Mouse (Mus musculus) heart, embryonic 14.5 days (tissue): ENCODE data around the gene Olfr201. TPM values are rescaled to one million over a fixed set of nuclear protein-coding genes. Genes with fewer than 3 reads are reported as not detected.
"Not testable (repeated sequence)": the region's sequence is repeated elsewhere in the genome, so short reads cannot be mapped to it uniquely, and the experiment has no call there.

Source experiments
- ATAC-seq: fragments of 200-750 bp; cut with Nextera tagmentation; 2 replicates; pipeline ENCODE4 v1.8.0; 2017; ENCODE audit warnings: low read depth, moderate TSS enrichment; ENCODE audit not compliant: insufficient number of reproducible peaks, insufficient read depth, low FRiP score
- H3K27ac ChIP-seq, 2 experiments: fragments of 200-500 bp in 1 of 2; fragments of 300-500 bp in 1 of 2; sonication (generic) in 1 of 2; replicated peaks in 1 of 2; 2 replicates each; pipeline ENCODE4 v1.5.1; 2012 to 2014; ENCODE audit warnings: low read depth in 2 of 2, low read length in 2 of 2, control low read depth in 1 of 2, mild to moderate bottlenecking in 1 of 2, mixed read lengths in 1 of 2; ENCODE audit not compliant: control insufficient read depth in 1 of 2, insufficient read depth in 1 of 2
- H3K27me3 ChIP-seq: fragments of 300-500 bp; sonication (generic); 2 replicates; pipeline ENCODE4 v1.6.1; 2014; ENCODE audit warnings: mild to moderate bottlenecking, low read length, control low read depth; ENCODE audit not compliant: control insufficient read depth, insufficient read depth
- H3K36me3 ChIP-seq: fragments of 300-500 bp; sonication (generic); 2 replicates; pipeline ENCODE4 v1.6.1; 2014; ENCODE audit warnings: mild to moderate bottlenecking, control low read depth, low read length, mixed read lengths; ENCODE audit not compliant: control insufficient read depth, insufficient read depth
- H3K4me1 ChIP-seq, 2 experiments: fragments of 200-500 bp in 1 of 2; fragments of 300-500 bp in 1 of 2; sonication (generic) in 1 of 2; 2 replicates each; pipeline ENCODE4 v1.6.1; 2012 to 2014; ENCODE audit warnings: low read length in 2 of 2, control low read depth in 1 of 2, mixed read lengths in 1 of 2; ENCODE audit not compliant: control insufficient read depth in 2 of 2, insufficient read depth in 2 of 2
- H3K4me2 ChIP-seq: fragments of 300-500 bp; sonication (generic); 2 replicates; pipeline ENCODE4 v1.6.1; 2014; ENCODE audit warnings: mild to moderate bottlenecking, low read length
- H3K4me3 ChIP-seq, 2 experiments: fragments of 200-500 bp in 1 of 2; fragments of 300-500 bp in 1 of 2; sonication (generic) in 1 of 2; 2 replicates each; pipeline ENCODE4 v1.5.1; 2012 to 2014; ENCODE audit warnings: low read length in 2 of 2, mild to moderate bottlenecking in 2 of 2, control low read depth in 1 of 2, low read depth in 1 of 2, moderate library complexity in 1 of 2; ENCODE audit not compliant: control insufficient read depth in 1 of 2, insufficient read depth in 1 of 2
- H3K9ac ChIP-seq: fragments of 300-500 bp; sonication (generic); 2 replicates; pipeline ENCODE4 v1.6.1; 2014; ENCODE audit warnings: mild to moderate bottlenecking, low read length
- H3K9me3 ChIP-seq: fragments of 300-500 bp; sonication (generic); 2 replicates; pipeline ENCODE4 v1.6.1; 2016; ENCODE audit warnings: low read length, control low read depth; ENCODE audit not compliant: control insufficient read depth
- WGBS: fragments of 180-500 bp; shearing (Covaris S2); extraction: QIAGEN DNeasy Blood & Tissue Kit; methylation state at CpG from one replicate; pipeline ENCODE4 v1.1.7; 2014; 5-methylcytosine and 5-hydroxymethylcytosine counted together
- polyA plus RNA-seq: library from polyadenylated mRNA; unstranded; fragments of >200 nt; fragmentation: Nextera tagmentation; extraction: Ambion mirVana; gene quantifications from 2 replicates; pipeline ENCODE4 v1.2.1, GENCODE M21; 2014

Gene Olfr201
- not detected in 2 replicates for polyA plus RNA-seq

DNA sequence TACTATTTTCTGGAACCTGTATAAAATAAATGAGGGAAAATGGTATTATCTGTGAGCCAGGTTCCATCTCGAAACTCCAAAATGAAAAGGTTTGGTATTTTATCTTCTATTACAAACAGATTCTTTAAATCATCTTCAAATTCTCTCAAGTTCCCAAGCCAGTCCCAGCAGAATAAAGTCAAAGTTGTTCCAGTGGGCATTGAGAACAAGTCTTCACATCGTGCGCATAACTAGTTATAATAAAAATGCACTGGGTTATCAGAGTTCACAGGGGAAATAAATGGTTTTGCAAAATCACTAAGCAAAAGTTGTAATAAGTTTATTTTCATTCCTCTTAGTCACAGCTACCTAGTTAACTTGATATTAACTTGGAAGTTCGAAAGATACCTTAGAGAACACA, at the start of gene Olfr201:
Gene Olfr201, minus strand, starts transcription at position 101 of the 400 bp plus-strand sequence.
- H3K4me1 ChIP-seq, H3K36me3 ChIP-seq, H3K4me2 ChIP-seq, H3K27ac ChIP-seq, H3K27me3 ChIP-seq, H3K9me3 ChIP-seq, H3K9ac ChIP-seq, ATAC-seq, H3K4me3 ChIP-seq: not testable (repeated sequence)
- 69% methylated on average over 4 of the region's 4 CpGs for WGBS

DNA sequence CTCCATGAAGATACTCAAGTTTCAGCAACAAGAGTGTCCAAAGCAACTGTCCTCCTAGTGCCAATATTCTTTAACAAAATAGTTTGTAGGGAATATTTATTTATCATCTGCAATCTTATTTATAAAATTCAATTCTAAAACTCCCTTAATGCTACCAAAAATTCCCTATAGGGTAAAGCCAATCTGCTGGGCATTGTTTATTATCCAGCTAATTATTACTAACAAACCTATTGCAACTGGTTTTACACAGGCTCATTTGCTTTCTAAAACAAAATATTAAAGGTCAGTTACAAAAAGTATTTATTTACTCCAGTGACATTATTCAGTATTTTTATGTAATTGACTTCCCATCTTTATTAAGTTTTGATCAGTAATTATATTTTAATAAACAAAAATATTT, 45.7 kb upstream of the Olfr201 start, which contains the start of gene Olfr204:
Gene Olfr204, minus strand, starts transcription at position 101 of the 400 bp plus-strand sequence.
- Histone ChIP-seq H3K27ac (no peak within 1 kb of the TSS), H3K4me2 (no peak within 1 kb of the TSS), H3K27me3 (no peaks in the 10 kb centered on the region), H3K4me1 (no peaks in the 10 kb centered on the region), H3K9me3 (no peaks in the 10 kb centered on the region), H3K36me3 (no peaks in the 10 kb centered on the region), H3K4me3 (no peak within 1 kb of the TSS), H3K9ac (no peak within 1 kb of the TSS)
- ATAC-seq: no peak

DNA sequence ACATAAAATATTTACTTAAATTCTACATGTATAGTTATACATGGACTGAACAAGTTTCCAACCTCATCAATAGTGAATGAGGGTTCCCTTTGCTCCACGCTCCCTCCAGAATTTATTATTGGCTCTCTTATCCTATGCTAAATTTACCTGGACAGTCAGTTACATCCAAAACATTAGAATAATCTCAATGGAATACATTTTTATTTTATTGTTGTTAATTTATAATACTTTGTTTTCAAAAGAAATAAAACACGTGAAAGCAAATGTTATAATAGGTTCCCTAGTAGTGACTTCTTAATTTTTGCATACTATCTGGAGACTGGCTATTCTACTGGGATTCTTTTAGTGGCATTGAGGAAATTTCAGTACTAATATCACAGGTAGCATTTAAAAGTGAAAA, 26.1 kb upstream of the Olfr201 start, which contains the start of gene Olfr203:
Gene Olfr203, plus strand, starts transcription at position 301 of the 400 bp plus-strand sequence.
- H3K4me2 ChIP-seq: no peak within 1 kb of the TSS
- H3K36me3 ChIP-seq: no peaks in the 10 kb centered on the region
- no peak within 1 kb of the TSS for H3K4me3 ChIP-seq
- no peak for ATAC-seq
- H3K4me1 ChIP-seq: no peaks in the 10 kb centered on the region
- no peaks in the 10 kb centered on the region for H3K9me3 ChIP-seq
- H3K9ac ChIP-seq: no peak within 1 kb of the TSS
- H3K27ac ChIP-seq: no peak within 1 kb of the TSS
- no peaks in the 10 kb centered on the region for H3K27me3 ChIP-seq
- WGBS: 78% methylated on average over 2 of the region's 2 CpGs

DNA sequence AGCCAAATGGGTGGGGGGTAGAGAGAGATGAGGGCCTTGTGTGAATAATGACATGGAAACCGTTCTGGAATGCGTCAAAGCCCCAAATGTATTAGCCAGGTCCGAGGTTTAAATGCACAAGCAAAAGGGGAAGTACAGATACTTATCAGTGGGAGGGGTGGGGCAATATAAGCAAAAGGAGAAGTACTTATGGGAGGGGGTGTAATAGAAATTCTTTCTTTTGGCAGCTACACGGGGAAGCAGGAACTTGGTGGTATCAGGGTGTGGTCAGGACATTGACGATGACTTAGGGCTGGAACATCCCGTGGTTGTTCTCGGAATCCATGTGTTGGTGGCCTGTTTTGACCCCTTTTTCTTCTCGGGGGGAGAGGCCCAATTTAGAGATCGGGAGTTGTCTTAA, 15.1 kb upstream of the Olfr201 start:
- 79% methylated on average over 9 of the region's 9 CpGs for WGBS
- not testable (repeated sequence) for H3K9ac ChIP-seq, H3K4me1 ChIP-seq, H3K9me3 ChIP-seq, H3K4me3 ChIP-seq, H3K4me2 ChIP-seq, H3K36me3 ChIP-seq, H3K27ac ChIP-seq, ATAC-seq, H3K27me3 ChIP-seq

DNA sequence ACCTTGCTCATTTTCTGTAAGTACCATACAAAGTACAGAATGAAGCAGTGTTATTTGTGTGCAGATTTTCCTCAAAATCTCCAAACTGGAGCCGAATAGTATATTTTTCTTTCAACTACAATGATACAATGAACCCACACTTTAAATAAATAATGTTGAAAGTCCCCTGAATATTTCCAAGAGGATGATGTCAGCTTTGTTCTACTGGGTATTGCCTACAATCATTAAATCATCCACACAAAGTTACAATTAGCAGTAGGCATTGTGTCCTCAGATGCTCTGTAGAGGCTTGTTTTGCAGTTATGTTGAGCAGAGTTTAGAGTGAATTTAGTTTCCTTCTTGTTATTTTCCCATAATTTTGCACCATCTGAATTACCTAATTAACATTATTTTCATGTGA, 14.3 kb upstream of the Olfr201 start, which contains the start of gene Olfr202:
Gene Olfr202, minus strand, starts transcription at position 101 of the 400 bp plus-strand sequence.
- WGBS: 80% methylated on average over 1 of the region's 1 CpGs

DNA sequence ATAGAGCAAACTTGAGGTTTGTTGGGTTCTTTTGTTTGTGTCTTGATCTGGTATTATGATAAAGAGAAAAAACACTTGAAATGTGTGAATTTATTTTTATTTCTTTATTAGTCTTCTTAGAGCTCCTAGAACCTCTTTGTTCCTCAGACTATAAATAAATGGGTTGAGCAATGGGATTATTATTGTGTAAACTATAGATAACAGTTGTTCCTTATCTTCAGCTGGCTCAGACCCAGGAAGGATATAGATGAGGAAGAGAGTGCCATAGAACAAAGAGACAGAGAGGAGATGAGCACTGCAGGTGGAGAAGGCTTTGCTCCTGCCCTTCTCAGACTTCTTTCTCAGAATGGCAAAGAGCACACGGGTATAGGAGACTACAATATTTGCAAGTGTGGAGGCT, 11.0 kb upstream of the Olfr201 start:
- Histone ChIP-seq H3K9ac (no peak overlapping the region), H3K4me2 (no peak overlapping the region), H3K36me3 (no peaks in the 10 kb centered on the region), H3K27me3 (no peaks in the 10 kb centered on the region), H3K4me3 (no peak overlapping the region), H3K4me1 (no peaks in the 10 kb centered on the region), H3K9me3 (no peaks in the 10 kb centered on the region), H3K27ac (no peak overlapping the region)
- 44% methylated on average over 1 of the region's 1 CpGs for WGBS
- no peak for ATAC-seq

More for the DNA sequence above, 14.3 kb upstream of the Olfr201 start, which contains the start of gene Olfr202:
- Histone ChIP-seq H3K36me3 (no peaks in the 10 kb centered on the region), H3K27me3 (no peaks in the 10 kb centered on the region), H3K4me3 (no peak within 1 kb of the TSS), H3K27ac (no peak within 1 kb of the TSS), H3K9ac (no peak within 1 kb of the TSS), H3K4me1 (no peaks in the 10 kb centered on the region), H3K4me2 (no peak within 1 kb of the TSS), H3K9me3 (no peaks in the 10 kb centered on the region)
- no peak for ATAC-seq

DNA sequence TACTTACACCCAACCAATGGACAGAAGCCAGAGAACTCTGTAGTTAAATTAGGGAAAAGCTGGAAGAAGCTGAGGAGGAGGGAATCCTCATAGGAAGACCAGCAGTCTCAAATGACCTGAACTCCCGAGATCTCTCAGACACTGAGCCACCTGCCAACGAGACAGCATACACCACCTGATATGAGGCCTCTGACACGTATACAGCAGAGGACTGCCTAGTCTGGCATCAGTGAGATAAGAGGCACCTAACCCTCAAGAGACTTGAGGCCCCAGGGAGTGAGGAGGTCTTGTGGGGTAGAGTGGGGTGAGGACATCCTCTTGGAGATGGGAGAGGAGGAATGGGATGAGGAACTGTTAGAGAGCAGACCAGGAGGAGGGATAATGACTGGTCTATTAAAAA, 8.1 kb upstream of the Olfr201 start:
- no peak overlapping the region for H3K27ac ChIP-seq
- H3K4me2 ChIP-seq: no peak overlapping the region
- H3K36me3 ChIP-seq: no peaks in the 10 kb centered on the region
- H3K4me1 ChIP-seq: no peaks in the 10 kb centered on the region
- no peak overlapping the region for H3K4me3 ChIP-seq
- no peaks in the 10 kb centered on the region for H3K9me3 ChIP-seq
- no peaks in the 10 kb centered on the region for H3K27me3 ChIP-seq
- no peak for ATAC-seq
- WGBS: 45% methylated on average over 3 of the region's 3 CpGs
- H3K9ac ChIP-seq: no peak overlapping the region

DNA sequence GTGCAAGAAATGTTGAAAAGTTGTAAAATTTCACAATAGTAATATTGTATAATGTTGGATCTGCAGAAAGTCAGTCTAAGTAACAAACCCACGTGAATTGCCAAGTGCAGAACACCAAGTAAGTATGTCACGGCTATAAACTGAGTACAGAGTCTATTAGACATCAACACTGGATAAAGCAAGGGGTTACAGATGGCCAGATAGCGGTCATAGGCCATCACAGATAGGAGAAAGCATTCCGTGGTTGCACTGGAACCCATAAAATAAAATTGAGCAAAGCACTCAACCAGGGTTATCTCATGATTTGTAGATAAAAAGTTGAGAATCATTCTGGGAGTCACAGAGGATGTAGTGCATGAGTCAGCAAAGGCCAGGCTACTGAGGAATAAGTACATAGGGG, 3.3 kb downstream of the Olfr201 start:
- H3K9me3 ChIP-seq, H3K9ac ChIP-seq, ATAC-seq, H3K27ac ChIP-seq, H3K27me3 ChIP-seq, H3K4me1 ChIP-seq, H3K36me3 ChIP-seq, H3K4me3 ChIP-seq, H3K4me2 ChIP-seq: not testable (repeated sequence)
- 64% methylated on average over 4 of the region's 4 CpGs for WGBS
